Mouse (Mus musculus): ENCODE measurements around the gene Gm10309.

The Gm10309 gene

GRCm38 (mm10) chr17:86471684-86472083 lies 33.3 kb downstream of the Gm10309 start:
- no peak for DNase-seq (ENCODE audit: low spot score)

- DNase-seq (ENCODE audit: low spot score) = no peak
These were observed 34.9 kb downstream of the Gm10309 start for GRCm38 (mm10) chr17:86470160-86470559.

GRCm38 (mm10) chr17:86467967-86468366 lies 37.1 kb downstream of the Gm10309 start:
- DNase-seq (ENCODE audit: low spot score) = no peak

- DNase-seq (ENCODE audit: low spot score) = no peak
These were observed 37.6 kb downstream of the Gm10309 start for GRCm38 (mm10) chr17:86467291-86467898.

- DNase-seq (ENCODE audit: low spot score) = no peak
These were observed 38.2 kb downstream of the Gm10309 start for GRCm38 (mm10) chr17:86466871-86467270.

GRCm38 (mm10) chr17:86466412-86466811 lies 38.6 kb downstream of the Gm10309 start:
- no peak for DNase-seq (ENCODE audit: low spot score)

- no peak for DNase-seq (ENCODE audit: low spot score)
These were observed 39.2 kb downstream of the Gm10309 start for GRCm38 (mm10) chr17:86465865-86466264.

GRCm38 (mm10) chr17:86464689-86465363 lies 40.2 kb downstream of the Gm10309 start:
- peak; percentile 41 for DNase-seq (ENCODE audit: low spot score)

GRCm38 (mm10) chr17:86464197-86464596 lies 40.8 kb downstream of the Gm10309 start:
- DNase-seq (ENCODE audit: low spot score) = no peak

GRCm38 (mm10) chr17:86463369-86463768 lies 41.7 kb downstream of the Gm10309 start:
- no peak for DNase-seq (ENCODE audit: low spot score)

- no peak for DNase-seq (ENCODE audit: low spot score)
These were observed 44.2 kb downstream of the Gm10309 start for GRCm38 (mm10) chr17:86460645-86461430.

GRCm38 (mm10) chr17:86458302-86458980 lies 46.6 kb downstream of the Gm10309 start:
- no peak for DNase-seq (ENCODE audit: low spot score)

- no peak for DNase-seq (ENCODE audit: low spot score)
These were observed 48.5 kb downstream of the Gm10309 start for GRCm38 (mm10) chr17:86456512-86456911.

- DNase-seq (ENCODE audit: low spot score) = no peak
These were observed 50.7 kb downstream of the Gm10309 start for GRCm38 (mm10) chr17:86454351-86454706.

- DNase-seq (ENCODE audit: low spot score) = no peak
These were observed 51.2 kb downstream of the Gm10309 start for GRCm38 (mm10) chr17:86453673-86454350.

- no peak for DNase-seq (ENCODE audit: low spot score)
These were observed 52.1 kb downstream of the Gm10309 start for GRCm38 (mm10) chr17:86452934-86453333.

Data from layer of hippocampus, adult 9-10 months (tissue).